Mouse (Mus musculus) heart, postnatal 0 days (tissue): Measurements from ENCODE around the gene Cabp2.

Experiments
- CTCF ChIP-seq: IDR thresholded peaks from 2 replicates; pipeline ENCODE4 v1.5.1; 2016; ENCODE audit warnings: antibody characterized with exemption, control low read depth, low read depth
- EP300 ChIP-seq: IDR thresholded peaks from 2 replicates; pipeline ENCODE4 v1.6.1; 2016; ENCODE audit warnings: antibody characterized with exemption, low read depth

DNA sequence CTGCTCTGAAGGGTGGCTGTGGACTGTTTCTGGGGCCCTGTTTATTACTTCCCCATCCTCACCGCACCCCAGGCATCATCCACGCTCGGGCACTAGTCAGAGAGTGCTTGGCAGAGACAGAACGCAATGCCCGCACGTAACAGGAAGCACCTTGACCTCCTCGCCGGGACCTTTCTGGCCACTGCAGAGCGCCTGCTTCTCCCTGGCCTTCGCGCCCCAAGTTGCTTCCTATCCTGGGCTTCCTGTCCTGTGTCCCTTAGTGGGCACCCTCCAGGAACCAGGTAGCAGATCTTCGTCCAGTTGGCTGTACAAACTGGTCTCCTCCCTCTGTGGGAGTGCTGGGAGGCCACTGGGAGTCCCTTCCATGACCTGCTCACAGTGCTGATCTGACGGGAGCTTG is 17.0 kb downstream of the Cabp2 start:
- no peak for TF ChIP-seq CTCF
- no peak for TF ChIP-seq EP300
